Mouse (Mus musculus): ENCODE results near the gene Tmem131. TPM values are rescaled to one million over a fixed set of nuclear protein-coding genes. Genes with fewer than 3 reads are reported as not detected.

The Tmem131 gene
- polyA plus RNA-seq (2016; fragmentation: Nextera tagmentation; extraction: Ambion mirVana), result 12.2 and 13.0 TPM in 2 replicates

DNA sequence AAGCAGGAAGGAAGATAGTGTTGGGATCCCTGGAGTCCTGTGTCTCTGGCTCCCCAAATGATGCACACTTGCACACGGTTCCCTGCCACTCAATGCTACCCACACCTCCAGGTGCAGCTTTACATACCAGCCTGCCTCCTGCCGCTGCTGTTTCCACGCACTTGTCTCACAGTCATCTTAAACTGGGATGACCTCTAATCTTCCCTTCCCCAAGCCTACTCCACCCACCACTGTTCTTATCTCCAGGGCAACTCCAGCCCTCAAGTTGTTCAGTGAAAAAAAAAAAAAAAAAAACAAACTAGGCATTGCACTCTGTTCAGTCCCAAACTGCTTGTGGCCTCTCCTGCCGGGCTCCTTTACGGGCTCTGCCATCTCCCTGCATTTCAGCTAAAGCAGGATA, at the start of gene Tmem131:
Tmem131 (minus strand) TSS at position 14 of the 400 bp plus-strand sequence.
- 67% methylated on average over 5 of the region's 5 CpGs for WGBS

DNA sequence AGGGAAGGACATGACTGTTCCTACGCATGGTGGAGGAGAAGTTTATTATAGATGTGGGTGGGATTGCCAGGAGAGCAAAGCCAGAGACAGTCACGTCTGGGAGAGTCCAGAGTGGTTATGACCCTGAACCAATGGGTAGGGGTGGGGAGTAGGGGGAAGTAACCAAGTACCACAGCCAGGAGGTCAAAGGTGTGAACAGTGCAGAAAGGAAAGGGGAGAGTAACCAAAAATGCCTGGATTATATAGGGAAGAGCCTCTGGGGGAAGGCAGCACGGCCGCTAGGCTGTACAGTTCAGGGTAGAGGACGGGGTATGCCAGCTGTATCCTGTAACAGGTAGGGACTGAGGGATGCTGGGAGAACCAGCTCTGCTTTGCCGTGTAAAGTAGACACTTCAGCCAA, 45.1 kb upstream of the Tmem131 start:
- DNase-seq (ENCODE audit: extremely low spot score, low spot score), result no peak
- H3K27ac ChIP-seq, result no peak overlapping the region
- WGBS, result 87% methylated on average over 6 of the region's 6 CpGs

More for the DNA sequence above, at the start of gene Tmem131:
- no peak within 1 kb of the TSS for H3K4me3 ChIP-seq
- no peak within 1 kb of the TSS for H3K27ac ChIP-seq
- DNase-seq (ENCODE audit: extremely low spot score, low spot score), result no peak
- no peaks in the 10 kb centered on the region for H3K27me3 ChIP-seq (ENCODE audit: poor library complexity, severe bottlenecking)
- H3K36me3 ChIP-seq (replicated peaks), result no peaks in the 10 kb centered on the region
- no peaks in the 10 kb centered on the region for H3K9me3 ChIP-seq
- H3K4me1 ChIP-seq, result peaks cover 10% of the 10 kb centered on the region

DNA sequence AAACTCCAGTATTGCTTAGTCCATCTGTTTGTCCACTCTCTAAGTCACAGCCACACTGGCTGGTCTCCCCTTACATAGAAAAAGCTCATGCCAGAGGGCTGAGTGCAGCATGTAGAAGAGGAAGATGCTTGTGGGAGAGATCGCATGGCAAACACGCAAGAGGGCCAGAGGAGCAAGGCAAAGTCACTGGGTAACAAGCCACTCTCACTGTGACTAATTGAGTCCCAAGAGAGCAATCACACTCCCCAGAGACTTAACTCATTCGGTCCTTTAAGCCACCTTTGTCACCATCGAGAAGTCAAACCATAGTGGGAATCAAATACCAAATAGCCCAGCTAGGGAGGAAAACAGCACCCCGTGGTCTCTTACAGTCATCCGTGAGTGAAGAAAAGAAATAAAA, 44.7 kb upstream of the Tmem131 start:
- no peaks in the 10 kb centered on the region for H3K36me3 ChIP-seq (replicated peaks)
- H3K4me1 ChIP-seq, result peaks cover 36% of the 10 kb centered on the region
- peaks cover 26% of the 10 kb centered on the region for H3K27me3 ChIP-seq (ENCODE audit: poor library complexity, severe bottlenecking)
- no peak overlapping the region for H3K27ac ChIP-seq
- H3K4me3 ChIP-seq, result no peak overlapping the region
- 87% methylated on average over 6 of the region's 6 CpGs for WGBS
- no peaks in the 10 kb centered on the region for H3K9me3 ChIP-seq
- DNase-seq (ENCODE audit: extremely low spot score, low spot score), result no peak

More for the DNA sequence above, 45.1 kb upstream of the Tmem131 start:
- no peaks in the 10 kb centered on the region for H3K36me3 ChIP-seq (replicated peaks)
- H3K27me3 ChIP-seq (ENCODE audit: poor library complexity, severe bottlenecking), result peaks cover 26% of the 10 kb centered on the region
- peaks cover 36% of the 10 kb centered on the region for H3K4me1 ChIP-seq
- H3K4me3 ChIP-seq, result no peak overlapping the region
- H3K9me3 ChIP-seq, result no peaks in the 10 kb centered on the region

DNA sequence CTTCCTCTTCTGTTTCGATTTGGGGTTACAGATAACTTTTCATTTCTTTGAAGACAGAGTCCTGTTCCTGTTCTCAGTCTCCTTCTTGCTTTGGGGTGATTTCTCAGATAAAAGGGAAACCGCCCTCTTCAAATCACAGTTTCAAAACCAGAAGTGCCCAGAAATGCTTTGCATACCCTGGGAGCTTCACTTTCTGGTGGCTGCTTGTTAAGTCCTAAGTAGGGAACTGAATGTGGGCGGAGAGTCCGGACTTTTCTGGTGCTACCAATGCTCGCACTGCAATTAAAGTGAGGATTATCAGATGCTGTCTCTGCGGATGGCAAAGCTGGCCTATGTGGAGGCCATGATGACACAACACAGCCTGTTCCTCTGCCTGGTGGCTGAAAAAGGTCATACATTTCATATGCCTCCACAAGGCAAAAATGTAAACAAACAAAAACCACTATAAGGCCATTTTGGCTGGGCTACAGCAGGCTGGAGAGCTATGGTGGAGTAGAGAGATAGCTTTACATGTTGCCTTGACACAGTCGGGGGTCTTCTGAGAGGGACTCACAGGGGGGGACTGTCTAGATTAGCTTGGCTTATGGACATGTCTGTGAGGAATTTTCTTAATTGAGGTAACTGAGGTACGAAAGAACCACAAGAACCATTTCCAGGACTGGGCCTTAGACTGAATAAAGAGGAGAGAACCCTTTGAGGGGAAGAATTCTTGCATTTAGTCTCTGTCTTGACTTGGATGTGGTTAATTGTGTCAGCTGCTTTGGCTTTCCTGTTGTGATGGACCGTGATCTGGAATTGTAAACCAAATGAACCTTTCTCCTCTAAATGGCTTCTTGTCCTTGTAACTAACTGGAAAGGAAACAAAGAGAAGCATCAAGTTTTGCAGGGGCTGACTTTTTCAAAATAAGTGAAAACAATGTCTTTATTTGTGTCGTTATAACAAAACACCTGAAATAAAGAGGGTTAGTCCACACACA, 44.0 kb upstream of the Tmem131 start:
- Histone ChIP-seq H3K36me3 (replicated peaks) (no peaks in the 10 kb centered on the region), H3K27ac (0 out of 2 replicates have a peak overlapping the region, but pooled peaks have one; percentile 2), H3K27me3 (ENCODE audit: poor library complexity, severe bottlenecking) (peaks cover 26% of the 10 kb centered on the region), H3K4me1 (peaks cover 36% of the 10 kb centered on the region), H3K4me3 (no peak overlapping the region), H3K9me3 (no peaks in the 10 kb centered on the region)
- WGBS, result 75% methylated on average over 10 of the region's 10 CpGs
- DNase-seq (ENCODE audit: extremely low spot score, low spot score), result no peak

DNA sequence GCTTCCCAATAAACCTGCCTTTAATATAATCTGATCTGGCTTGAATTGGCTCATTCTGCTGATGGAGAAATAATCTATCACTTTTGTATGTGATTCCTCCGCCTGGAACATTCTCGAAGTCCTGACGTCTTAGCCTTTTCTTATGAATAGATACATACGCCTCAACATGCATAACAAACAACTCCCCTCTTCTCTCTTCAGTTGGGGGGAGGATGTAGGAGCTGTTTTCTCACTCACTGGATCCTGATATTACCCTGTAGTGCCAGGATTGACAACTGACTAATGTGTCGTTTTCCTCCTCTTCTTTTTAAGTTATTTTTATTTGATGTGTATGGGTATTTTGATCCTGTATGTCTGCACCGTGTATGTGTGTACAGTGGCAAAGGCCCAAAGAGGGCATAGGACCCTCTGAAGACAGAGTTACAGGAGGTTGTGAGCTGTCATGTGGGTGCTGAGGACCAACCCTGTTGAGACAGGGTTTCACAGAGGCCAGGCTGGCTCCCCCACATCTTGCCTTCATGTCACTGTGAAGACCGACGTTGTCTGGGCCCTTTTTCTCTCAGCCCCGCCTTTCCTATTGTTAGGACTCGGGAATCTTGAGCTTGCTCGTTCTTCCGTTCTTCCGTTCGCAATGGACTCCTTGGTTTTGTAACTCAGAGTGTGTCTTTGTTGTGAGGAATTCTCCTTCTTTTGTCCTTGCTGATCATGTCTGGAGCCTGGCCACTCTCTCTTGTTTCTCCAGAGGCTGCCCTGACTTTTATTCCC, 43.1 kb upstream of the Tmem131 start:
- Histone ChIP-seq H3K27ac (0 out of 2 replicates have a peak overlapping the region, but pooled peaks have one; percentile 2), H3K4me3 (no peak overlapping the region), H3K4me1 (peaks cover 36% of the 10 kb centered on the region), H3K9me3 (no peaks in the 10 kb centered on the region), H3K27me3 (ENCODE audit: poor library complexity, severe bottlenecking) (peaks cover 26% of the 10 kb centered on the region), H3K36me3 (replicated peaks) (no peaks in the 10 kb centered on the region)
- 34% methylated on average over 14 of the region's 14 CpGs for WGBS
- DNase-seq (ENCODE audit: extremely low spot score, low spot score), result no peak

DNA sequence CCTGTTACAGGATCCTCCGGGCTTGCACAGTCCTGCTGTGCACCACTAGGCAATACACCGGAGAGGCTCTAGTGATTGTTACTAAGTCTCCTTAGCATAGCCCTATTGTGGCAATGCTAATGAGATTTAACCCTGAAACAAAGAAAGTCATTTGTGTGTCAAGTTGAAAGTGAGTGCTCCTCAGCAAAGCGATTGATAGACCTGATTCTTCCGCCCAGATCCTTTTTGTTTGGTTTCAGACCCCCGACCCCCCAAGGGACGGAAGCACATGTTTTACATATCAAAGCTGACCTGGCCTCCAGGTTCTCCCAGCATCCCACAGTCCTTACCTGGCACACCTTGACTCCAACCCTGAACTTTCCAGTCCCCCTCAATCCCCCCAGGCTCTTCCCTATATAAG, 42.4 kb upstream of the Tmem131 start:
- no peaks in the 10 kb centered on the region for H3K36me3 ChIP-seq (replicated peaks)
- no peak overlapping the region for H3K4me3 ChIP-seq
- WGBS, result 16% methylated on average over 6 of the region's 6 CpGs
- H3K4me1 ChIP-seq, result peaks cover 36% of the 10 kb centered on the region
- no peak for DNase-seq (ENCODE audit: extremely low spot score, low spot score)
- no peak overlapping the region for H3K27ac ChIP-seq
- no peaks in the 10 kb centered on the region for H3K9me3 ChIP-seq
- peaks cover 26% of the 10 kb centered on the region for H3K27me3 ChIP-seq (ENCODE audit: poor library complexity, severe bottlenecking)

DNA sequence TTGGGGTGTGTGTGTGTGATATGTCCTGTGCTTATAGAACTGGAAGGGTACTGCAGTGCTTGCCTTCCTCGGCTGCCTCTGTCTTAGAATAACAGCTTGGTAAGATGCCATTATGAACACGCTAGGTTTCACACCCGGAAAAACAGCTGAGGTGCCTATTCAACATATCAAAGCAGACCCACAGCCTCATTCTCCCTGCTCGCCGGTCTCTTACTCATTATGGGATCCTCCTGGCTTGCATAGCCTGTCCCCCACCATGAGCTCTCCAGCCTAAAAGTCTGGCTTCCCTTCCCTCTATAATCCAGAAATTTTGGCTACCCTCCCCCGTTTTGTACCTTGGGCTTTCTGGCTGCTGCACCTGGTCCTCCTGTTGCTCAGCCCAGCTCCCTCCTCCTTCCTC, 40.9 kb upstream of the Tmem131 start:
- 35% methylated on average over 6 of the region's 6 CpGs for WGBS
- H3K9me3 ChIP-seq, result no peaks in the 10 kb centered on the region
- H3K27ac ChIP-seq, result no peak overlapping the region
- no peak overlapping the region for H3K4me3 ChIP-seq
- peaks cover 36% of the 10 kb centered on the region for H3K4me1 ChIP-seq
- H3K36me3 ChIP-seq (replicated peaks), result no peaks in the 10 kb centered on the region
- DNase-seq (ENCODE audit: extremely low spot score, low spot score), result no peak
- H3K27me3 ChIP-seq (ENCODE audit: poor library complexity, severe bottlenecking), result peaks cover 26% of the 10 kb centered on the region

DNA sequence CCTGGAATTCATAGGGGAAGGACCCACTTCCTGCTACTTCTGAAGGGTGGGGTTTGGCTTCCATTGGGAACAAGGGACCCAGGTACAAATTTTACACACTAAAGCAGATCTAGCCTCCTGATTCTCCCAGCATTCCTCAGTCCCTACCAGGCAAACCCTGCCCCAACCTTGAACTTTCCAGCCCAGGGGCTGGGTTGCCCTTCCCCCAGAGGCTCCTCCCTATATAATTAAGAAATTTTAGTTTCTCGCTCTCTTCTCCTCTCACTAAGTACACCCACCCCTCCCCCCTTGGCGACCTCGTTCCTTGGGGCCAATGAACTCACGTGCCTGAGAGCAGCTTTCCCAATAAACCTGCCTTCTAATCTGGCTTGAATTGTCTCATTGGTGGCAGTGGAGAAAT, 40.3 kb upstream of the Tmem131 start:
- no peak for DNase-seq (ENCODE audit: extremely low spot score, low spot score)
- no peak overlapping the region for H3K27ac ChIP-seq
- no peak overlapping the region for H3K4me3 ChIP-seq
- H3K36me3 ChIP-seq (replicated peaks), result no peaks in the 10 kb centered on the region
- no peaks in the 10 kb centered on the region for H3K9me3 ChIP-seq
- peaks cover 26% of the 10 kb centered on the region for H3K27me3 ChIP-seq (ENCODE audit: poor library complexity, severe bottlenecking)
- WGBS, result 34% methylated on average over 4 of the region's 4 CpGs
- H3K4me1 ChIP-seq, result peaks cover 36% of the 10 kb centered on the region

DNA sequence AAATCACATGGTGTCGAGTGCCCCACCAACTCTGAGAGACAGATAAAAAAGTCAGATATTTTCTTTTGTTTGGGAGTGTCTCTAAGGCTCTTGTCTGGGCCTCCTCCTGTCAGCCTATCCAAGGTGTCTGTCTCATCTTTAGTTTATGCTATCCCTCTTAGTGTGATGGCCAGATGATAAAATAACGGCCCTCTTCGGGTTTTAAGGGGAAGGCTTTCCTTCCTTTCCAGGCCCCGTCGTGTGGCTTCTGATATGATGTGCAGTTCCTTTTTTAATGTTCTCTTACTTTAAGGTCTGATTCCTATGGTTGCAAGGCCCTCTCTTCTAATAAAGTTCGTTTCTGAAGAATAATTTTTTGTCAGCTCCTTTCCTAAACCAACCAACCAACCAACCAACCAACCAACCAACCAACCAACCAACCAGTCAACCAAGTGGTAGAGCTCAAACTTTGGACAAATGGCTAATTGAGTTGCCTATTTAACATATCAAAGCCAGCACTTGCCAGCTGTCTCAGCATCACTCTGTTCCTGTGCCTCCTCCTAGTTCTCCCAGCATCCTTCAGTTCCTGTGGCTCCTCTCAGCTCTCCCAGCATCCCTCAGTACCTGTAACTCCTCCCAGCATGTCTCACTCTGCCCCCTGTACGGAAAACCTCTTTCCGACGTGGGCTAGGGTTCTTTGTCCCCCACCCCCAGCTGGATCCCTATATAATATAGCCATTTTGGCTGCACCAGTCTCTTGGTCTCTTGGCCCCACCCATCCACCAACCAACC, 38.9 kb upstream of the Tmem131 start:
- Histone ChIP-seq H3K27me3 (ENCODE audit: poor library complexity, severe bottlenecking) (peaks cover 26% of the 10 kb centered on the region), H3K9me3 (no peaks in the 10 kb centered on the region), H3K4me3 (no peak overlapping the region), H3K36me3 (replicated peaks) (no peaks in the 10 kb centered on the region), H3K27ac (no peak overlapping the region), H3K4me1 (peaks cover 33% of the 10 kb centered on the region)
- no peak for DNase-seq (ENCODE audit: extremely low spot score, low spot score)
- 89% methylated on average over 9 of the region's 9 CpGs for WGBS

DNA sequence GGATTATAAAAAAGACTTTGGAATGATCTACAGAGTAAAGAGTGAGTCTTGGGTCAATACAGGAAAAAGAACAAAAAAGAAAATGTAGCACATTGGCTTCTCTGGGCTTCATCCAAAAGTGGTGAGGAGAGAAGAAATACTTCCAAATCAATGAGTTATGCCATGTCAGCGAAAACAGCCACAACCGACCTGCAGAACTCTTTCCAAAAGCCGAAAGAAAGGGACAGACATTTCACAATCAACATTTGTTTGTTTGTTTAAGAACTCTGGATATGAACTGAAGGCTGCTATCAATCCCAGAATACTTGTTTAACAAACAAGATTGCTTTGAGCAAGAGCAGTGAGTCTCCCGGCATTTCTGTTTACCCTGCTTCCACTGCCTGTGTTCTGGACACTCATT, 33.3 kb upstream of the Tmem131 start:
- no peaks in the 10 kb centered on the region for H3K36me3 ChIP-seq (replicated peaks)
- H3K9me3 ChIP-seq, result no peaks in the 10 kb centered on the region
- H3K27ac ChIP-seq, result no peak overlapping the region
- H3K4me3 ChIP-seq, result no peak overlapping the region
- WGBS, result 96% methylated on average over 4 of the region's 4 CpGs
- no peak for DNase-seq (ENCODE audit: extremely low spot score, low spot score)
- no peaks in the 10 kb centered on the region for H3K27me3 ChIP-seq (ENCODE audit: poor library complexity, severe bottlenecking)
- no peaks in the 10 kb centered on the region for H3K4me1 ChIP-seq

DNA sequence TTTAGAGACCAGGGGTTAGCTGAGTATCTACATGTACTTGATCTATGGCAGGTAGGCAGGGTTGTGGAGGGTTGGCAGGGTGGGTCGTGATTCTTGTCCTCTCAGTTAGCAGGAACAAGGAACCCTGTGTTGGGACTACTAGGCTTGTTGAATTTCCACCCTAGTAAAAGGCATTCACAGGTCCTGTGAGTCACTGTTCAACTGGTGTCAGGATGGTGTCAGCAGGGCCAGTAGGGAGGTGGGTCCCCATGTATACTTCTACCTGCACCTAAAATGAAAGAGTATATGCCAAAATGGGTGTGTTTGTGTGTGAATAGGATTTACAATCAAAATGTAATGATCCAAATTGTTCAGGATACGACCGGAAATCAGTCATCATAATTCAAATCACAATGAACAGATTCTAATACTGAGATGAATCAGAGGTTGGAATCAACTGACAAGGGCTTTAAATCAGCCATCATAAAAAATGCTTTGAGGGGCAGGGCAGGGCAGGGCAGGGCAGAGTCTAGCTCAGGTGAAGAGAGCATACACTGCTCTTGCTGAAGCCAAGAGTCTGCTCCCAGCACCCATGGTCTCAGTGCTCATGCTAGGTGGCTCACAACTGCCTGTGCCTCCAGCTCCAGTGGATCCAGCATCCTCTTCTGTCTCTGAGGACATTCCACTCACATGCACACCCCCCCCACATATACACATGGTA, 27.6 kb upstream of the Tmem131 start:
- DNase-seq (ENCODE audit: extremely low spot score, low spot score), result no peak
- Histone ChIP-seq H3K27me3 (ENCODE audit: poor library complexity, severe bottlenecking) (no peaks in the 10 kb centered on the region), H3K36me3 (replicated peaks) (no peaks in the 10 kb centered on the region), H3K4me1 (no peaks in the 10 kb centered on the region), H3K27ac (no peak overlapping the region), H3K4me3 (no peak overlapping the region), H3K9me3 (no peaks in the 10 kb centered on the region)
- 82% methylated on average over 3 of the region's 3 CpGs for WGBS

DNA sequence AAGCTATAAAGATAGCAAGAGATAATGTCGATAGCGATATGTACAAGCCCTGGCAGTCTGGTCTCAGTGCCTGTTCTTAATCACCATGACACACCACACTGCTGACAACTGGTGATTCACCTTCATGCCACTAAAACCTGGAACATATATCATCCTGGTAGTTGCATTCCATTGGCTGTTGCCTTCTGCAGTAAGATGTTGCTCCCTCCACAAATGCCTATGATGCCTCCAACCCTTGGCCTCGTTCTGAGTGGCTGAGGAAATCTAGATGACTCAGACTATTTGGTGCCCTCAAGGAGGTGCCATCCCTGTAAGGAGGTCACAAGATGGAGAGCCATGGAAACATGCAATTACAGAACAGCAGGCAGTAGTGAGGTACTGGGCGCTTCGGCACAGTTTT, 22.4 kb upstream of the Tmem131 start:
- 95% methylated on average over 5 of the region's 5 CpGs for WGBS
- Histone ChIP-seq H3K27ac (no peak overlapping the region), H3K4me1 (peaks cover 6% of the 10 kb centered on the region; the same call in 1 of the 2 replicates), H3K36me3 (replicated peaks) (no peaks in the 10 kb centered on the region), H3K9me3 (no peaks in the 10 kb centered on the region), H3K4me3 (no peak overlapping the region), H3K27me3 (ENCODE audit: poor library complexity, severe bottlenecking) (no peaks in the 10 kb centered on the region)
- no peak for DNase-seq (ENCODE audit: extremely low spot score, low spot score)
